Mouse (Mus musculus) retina, postnatal 7 days (tissue): ENCODE measurements around the gene Prdm11.

Experiments used
- DNase-seq: peaks from one replicate; pipeline ENCODE4 v3.0.0-alpha.2; 2012; ENCODE audit warnings: low read depth, low spot score

Gene Prdm11

GRCm38 (mm10) chr2:93045818-93046508, at the start of gene Prdm11:
Gene Prdm11, minus strand, starts transcription at chr2:93046167.
- no peak for DNase-seq

DNA sequence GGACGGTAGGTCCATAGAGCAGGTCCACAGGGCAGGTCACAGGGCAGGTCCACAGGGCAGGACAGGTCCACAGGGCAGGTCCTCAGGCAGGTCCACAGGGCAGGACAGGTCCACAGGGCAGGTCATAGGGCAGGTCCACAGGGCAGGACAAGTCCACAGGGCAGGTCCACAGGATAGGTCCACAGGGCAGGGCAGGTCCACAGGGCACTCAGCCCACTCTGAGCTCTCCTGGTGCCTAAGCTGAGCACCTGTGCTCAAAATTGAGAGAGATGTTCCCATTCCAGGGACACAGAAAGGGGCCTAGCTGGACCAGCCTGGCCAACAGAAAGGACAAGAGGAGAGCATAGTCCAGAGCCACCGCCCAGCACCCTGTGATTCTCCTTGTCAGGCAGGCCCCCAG, 46.4 kb upstream of the Prdm11 start:
- no peak for DNase-seq

DNA sequence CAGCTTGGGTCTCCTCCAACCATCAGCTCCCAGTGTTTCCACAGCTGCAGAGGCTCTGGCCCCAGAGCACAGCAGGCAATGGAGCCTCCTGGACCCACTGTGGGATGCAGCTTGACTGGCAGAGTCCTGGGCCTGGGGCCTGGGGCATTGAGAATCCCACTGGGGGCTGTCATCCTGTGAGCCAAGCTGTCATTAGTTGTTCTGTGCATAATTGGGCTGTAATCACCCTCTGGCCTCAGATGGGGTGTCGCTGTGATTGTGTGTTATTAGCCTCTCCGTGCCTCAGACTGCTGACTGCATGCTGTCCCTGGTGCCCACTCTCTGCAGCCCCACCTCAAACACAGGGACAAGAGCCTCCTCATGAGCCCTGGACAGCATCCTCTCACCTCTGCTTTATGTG, 45.7 kb upstream of the Prdm11 start:
- DNase-seq: no peak

- DNase-seq: no peak
These were observed 43.6 kb upstream of the Prdm11 start for GRCm38 (mm10) chr2:93089379-93090089.

DNA sequence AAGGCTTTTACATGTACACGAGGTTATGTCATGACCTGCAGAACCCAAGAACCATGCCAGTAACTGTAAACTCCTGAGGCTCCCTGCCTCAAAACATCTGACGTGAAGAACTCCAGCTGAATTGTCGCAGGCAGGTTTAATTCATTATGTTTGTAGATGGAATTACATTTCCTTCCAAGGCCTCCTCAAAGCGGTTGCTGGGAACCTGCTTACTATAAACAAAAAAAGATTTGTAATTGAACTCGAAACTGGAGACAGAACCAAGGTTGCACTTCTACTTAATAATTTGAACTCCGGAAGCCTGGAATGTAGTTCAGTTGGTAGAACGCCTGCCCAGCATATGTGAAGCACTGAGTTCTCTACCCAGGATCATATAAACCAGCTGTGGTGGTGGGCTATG, 42.0 kb upstream of the Prdm11 start:
- no peak for DNase-seq

GRCm38 (mm10) chr2:93085291-93086027, 39.5 kb upstream of the Prdm11 start:
- no peak for DNase-seq

DNA sequence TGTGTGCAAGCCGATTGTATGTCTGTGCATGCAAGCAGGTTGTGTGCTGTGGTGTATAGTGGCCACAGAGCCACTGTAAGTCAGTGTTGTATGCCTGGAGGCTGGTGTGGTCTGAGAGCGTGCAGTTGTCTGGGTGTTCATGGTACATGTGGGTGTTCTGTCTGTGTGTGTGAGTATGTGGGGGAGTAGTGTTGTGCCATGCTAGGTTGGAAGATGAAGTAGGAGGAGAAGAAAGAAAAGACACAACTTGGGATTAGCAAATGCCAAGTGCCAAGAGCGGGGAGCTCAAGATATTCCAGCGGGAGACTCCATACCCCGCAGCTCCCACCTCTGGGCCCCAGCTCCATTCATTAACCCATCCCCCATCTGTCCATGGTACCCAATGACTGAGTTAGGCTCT, 38.5 kb upstream of the Prdm11 start:
- DNase-seq: no peak

- no peak for DNase-seq
These were observed 37.4 kb upstream of the Prdm11 start for GRCm38 (mm10) chr2:93083317-93083716.

- no peak for DNase-seq
These were observed 36.9 kb upstream of the Prdm11 start for GRCm38 (mm10) chr2:93082846-93083245.

- DNase-seq: no peak
These were observed 35.1 kb upstream of the Prdm11 start for GRCm38 (mm10) chr2:93080871-93081608.

DNA sequence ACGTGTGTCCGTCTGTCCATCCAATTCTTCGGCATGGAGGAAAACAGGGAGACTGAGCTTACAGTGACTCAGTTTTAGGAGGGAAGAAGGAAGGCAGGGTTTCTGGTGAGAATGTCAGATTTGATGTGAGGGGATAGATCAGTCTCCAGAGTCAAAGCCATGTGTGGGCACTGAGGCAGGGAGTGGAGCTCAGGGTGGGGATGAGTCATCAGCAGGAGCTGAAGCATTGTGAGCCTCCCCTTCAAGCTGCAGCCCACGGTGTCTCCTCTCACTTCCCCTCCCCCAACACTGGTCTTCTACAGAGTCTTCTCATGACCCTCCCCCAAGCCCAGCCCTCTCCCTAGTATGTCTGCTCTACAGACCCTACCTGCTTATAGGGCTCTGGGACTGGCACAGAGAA, 33.4 kb upstream of the Prdm11 start:
- DNase-seq: no peak

- DNase-seq: no peak
These were observed 30.6 kb upstream of the Prdm11 start for GRCm38 (mm10) chr2:93076578-93076955.

DNA sequence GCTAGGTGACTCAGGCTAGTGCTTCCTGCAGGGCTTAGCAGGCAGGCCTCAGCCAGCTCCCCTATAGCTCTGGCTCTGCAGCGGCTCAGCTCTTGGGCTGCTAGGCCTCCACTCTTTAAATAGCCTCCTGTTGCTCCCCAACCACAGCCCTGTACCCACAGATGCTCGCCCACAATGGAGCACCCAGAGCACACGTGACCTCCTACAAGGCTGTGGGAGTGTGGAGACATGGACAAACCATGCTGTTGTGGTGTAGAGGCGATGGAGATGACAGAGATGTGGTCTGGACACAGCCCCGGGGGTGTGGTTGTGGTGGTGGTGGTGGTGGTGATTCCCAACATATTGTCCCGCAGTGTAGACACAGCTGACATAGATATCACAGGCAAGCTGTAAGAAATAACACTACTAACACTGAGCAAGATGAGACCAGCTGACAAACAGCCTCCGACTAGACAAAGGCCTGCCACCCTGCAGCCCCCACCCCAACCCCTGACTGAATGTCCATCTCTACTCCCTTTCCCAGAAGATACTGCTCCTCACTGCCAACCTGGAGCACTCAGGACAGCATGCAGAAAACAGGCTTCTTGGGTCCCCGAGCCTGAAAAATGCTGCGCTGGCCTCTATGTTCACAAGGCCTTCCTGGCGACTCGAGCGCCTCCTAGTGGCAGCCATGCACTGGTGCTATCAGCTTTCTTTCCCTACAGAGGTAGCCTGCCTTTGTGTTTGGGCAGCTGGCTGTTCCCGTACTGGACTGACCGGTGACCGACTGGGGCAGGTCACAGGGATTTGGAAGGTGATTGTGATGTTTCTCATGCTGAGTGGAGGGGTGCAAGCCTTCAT, 30.0 kb upstream of the Prdm11 start:
- DNase-seq: peak; percentile 60

DNA sequence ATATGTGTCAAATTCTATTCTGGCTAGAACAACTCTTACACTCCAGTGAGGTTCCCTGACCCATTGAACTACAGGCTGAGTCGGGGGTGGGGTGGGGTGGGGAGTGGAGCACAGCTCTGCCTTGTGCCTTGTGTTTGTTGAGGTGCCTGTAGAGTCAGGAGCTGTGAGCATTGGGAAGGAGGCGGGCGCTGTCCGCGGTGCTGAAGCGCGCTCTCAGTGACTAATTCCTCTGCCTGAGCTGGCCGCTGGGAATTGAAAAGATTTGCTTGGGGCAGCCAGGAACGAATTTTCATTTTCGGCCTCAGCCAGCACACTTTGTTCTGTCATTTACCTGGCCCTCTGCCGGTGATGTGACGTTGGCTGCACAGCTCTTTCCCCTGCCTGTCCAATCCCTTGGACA, 25.7 kb upstream of the Prdm11 start:
- no peak for DNase-seq

- DNase-seq: peak; percentile 49
These were observed 23.0 kb upstream of the Prdm11 start for GRCm38 (mm10) chr2:93068942-93069341.

DNA sequence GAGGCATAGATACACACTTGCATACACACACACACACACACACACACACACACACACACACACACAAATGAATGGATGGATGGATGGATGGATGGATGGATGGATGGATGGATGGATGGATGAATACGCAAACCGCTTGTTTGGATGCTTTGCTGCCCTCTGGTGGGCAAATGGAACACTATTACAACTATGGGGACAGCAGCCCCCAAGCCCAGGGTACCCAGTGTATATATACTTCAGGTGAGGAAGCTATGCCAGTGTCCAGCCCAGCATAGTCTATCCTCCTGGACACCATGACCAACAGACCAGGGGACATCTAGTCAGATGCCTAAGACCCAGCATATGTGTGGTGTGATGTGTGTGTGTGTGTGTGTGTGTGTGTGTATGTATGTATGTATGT, 17.4 kb upstream of the Prdm11 start:
- DNase-seq: peak; percentile 53

DNA sequence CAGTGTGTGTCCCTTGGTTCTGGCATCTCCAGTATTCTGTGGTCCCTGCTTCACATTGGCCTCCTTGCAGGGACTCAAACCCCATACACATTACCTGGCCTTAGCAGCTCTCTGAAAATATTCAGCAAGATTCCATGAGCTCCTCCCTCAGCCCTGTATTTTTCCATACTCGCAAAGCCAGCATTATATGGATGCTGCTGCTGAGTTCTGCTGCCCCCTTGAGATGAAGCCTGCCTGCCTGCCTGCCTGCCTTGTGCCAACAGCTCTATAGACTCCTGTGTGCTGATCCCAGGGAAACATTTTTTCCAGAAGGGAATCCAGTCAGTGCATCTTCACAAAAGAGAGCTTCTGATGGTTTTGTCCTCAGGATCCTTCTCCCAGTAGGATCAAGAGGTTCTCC, 5.9 kb upstream of the Prdm11 start:
- DNase-seq: no peak

DNA sequence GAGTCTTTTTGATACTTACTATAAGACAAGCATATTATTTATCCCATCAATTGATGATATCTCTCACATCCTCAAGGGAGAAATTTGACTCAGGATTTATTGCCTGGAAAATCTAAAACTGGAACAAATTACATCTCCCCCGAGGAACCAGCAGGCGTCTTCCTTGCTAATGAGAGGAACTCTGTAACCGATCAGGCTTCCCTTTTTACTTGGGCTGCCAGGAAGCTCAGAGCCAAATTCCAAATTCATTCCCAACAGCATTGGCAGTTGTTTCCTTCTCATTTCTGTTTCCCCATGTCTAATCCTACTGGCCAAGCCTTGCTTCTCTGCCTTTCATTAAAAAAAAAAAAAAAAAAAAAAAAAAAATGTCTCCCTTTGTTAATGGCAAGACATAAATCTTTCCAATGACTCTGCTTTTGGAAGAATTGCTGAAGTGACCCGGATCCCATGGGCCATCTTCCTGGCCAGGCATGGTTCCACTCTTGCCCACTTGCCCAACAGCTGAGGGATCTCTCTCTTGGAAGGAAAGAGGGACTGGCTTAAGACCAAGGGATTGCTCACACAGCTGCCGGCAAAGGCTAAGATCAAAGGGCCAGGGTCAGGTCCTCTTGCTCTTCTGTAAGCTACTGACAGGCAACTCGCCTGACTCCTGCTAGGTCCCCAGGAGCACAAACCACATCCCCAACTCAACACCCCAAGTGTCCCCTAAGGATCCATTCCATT, 2.8 kb upstream of the Prdm11 start:
- no peak for DNase-seq

DNA sequence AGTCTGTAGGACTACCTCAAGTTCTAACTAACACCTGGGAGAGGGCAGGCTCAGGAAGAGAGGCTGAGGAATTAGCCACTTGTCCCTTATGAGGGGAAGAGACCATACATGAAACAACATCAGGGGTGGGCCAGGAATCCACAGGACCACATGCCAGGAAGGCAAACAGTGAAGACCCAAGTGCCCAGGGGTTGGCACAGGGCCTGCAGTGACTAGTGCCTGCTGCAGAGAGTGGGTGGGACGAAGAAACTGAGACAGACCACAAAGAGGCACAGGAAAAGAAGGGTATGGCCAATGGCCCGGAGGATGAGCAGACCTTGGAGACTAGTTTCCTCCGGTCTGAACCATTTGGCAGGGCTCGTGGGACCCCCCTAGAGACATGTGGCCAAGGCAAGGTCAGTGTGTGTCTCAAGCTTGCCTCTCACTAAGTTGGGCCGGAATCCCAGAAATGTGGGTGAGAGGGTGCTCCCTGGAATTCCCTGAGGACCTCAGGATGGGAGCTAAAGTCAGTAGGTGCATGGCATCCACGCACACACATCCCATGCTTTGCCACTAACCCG, 1.6 kb upstream of the Prdm11 start:
- no peak for DNase-seq

- no peak for DNase-seq
These were observed 1.1 kb upstream of the Prdm11 start for GRCm38 (mm10) chr2:93047036-93047435.
